Mouse (Mus musculus) forebrain, embryonic 13.5 days (tissue): ENCODE results near the gene Bcar3. TPM values are rescaled to one million over a fixed set of nuclear protein-coding genes. Genes with fewer than 3 reads are reported as not detected.

Source experiments
- ATAC-seq: fragments of 200-750 bp; cut with Nextera tagmentation; 2 replicates; pipeline ENCODE4 v1.8.0; 2017
- H3K27ac ChIP-seq: fragments of 300-500 bp; sonication (generic); 2 replicates; pipeline ENCODE4 v1.5.1; 2015; ENCODE audit warnings: inconsistent platforms, mild to moderate bottlenecking, moderate library complexity
- H3K27me3 ChIP-seq: fragments of 300-500 bp; sonication (generic); 2 replicates; pipeline ENCODE4 v1.6.1; 2015; ENCODE audit warnings: mild to moderate bottlenecking, inconsistent platforms
- H3K36me3 ChIP-seq: fragments of 300-500 bp; sonication (generic); 2 replicates; pipeline ENCODE4 v1.6.1; 2015; ENCODE audit warnings: mild to moderate bottlenecking, inconsistent platforms; ENCODE audit not compliant: poor library complexity, severe bottlenecking
- H3K4me1 ChIP-seq: fragments of 300-500 bp; sonication (generic); 2 replicates; pipeline ENCODE4 v1.6.1; 2015; ENCODE audit warnings: inconsistent platforms
- H3K4me2 ChIP-seq: fragments of 300-500 bp; sonication (generic); 2 replicates; pipeline ENCODE4 v1.6.1; 2015; ENCODE audit warnings: inconsistent platforms, mild to moderate bottlenecking, moderate library complexity
- H3K4me3 ChIP-seq: fragments of 300-500 bp; sonication (generic); 2 replicates; pipeline ENCODE4 v1.5.1; 2015; ENCODE audit warnings: mild to moderate bottlenecking, inconsistent platforms
- H3K9ac ChIP-seq: fragments of 300-500 bp; sonication (generic); 2 replicates; pipeline ENCODE4 v1.6.1; 2015; ENCODE audit warnings: mild to moderate bottlenecking, inconsistent platforms
- H3K9me3 ChIP-seq: fragments of 300-500 bp; sonication (generic); replicated peaks from 2 replicates; pipeline ENCODE4 v1.6.1; 2016; ENCODE audit warnings: inconsistent platforms
- WGBS: fragments of 180-500 bp; shearing (Covaris S2); methylation state at CpG from one replicate; pipeline ENCODE4 v1.1.7; 2015; 5-methylcytosine and 5-hydroxymethylcytosine counted together
- polyA plus RNA-seq: library from polyadenylated mRNA; unstranded; fragments of >200 nt; fragmentation: Nextera tagmentation; extraction: Ambion mirVana; gene quantifications from 2 replicates; pipeline ENCODE4 v1.2.1, GENCODE M21; 2015

Gene Bcar3
- polyA plus RNA-seq, 1 experiment from 2014 or later, result 6.0 TPM

DNA sequence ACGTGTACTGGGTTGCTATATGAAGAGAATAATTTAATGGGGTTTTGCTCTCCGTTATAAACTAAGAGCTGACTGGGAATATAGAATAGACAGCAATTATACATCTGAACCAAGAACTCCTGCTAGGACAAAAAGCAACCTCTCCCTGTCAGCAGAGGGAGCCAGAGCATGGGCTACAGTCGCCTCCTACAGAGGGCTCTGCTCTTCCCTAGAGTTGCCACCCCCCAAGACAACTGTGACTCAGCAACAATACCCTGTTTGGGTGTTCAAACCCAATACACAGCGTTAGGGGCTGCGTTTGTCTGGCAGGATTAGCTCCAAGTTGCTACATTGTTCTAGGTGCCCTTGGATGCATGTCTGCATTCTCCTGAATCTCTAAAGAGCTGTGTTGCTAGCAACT is 1.6 kb downstream of the Bcar3 start:
- Histone ChIP-seq H3K4me3 (no peak overlapping the region), H3K4me2 (no peak overlapping the region), H3K4me1 (peaks cover 40% of the 10 kb centered on the region)

GRCm38 (mm10) chr3:122296979-122297378 is 3.0 kb downstream of the Bcar3 start:
- no peaks in the 10 kb centered on the region for H3K36me3 ChIP-seq
- H3K4me1 ChIP-seq, result peaks cover 36% of the 10 kb centered on the region
- no peaks in the 10 kb centered on the region for H3K27me3 ChIP-seq
- 45% methylated on average over 5 of the region's 5 CpGs for WGBS
- no peak overlapping the region for H3K4me2 ChIP-seq
- H3K27ac ChIP-seq, result no peak overlapping the region
- H3K4me3 ChIP-seq, result no peak overlapping the region
- H3K9ac ChIP-seq, result no peak overlapping the region
- no peak for ATAC-seq
- H3K9me3 ChIP-seq, result no peaks in the 10 kb centered on the region

More for the DNA sequence above, 1.6 kb downstream of the Bcar3 start:
- WGBS, result 6% methylated on average over 5 of the region's 5 CpGs
- no peak for ATAC-seq
- Histone ChIP-seq H3K27ac (peak overlapping the region; percentile 99), H3K27me3 (no peaks in the 10 kb centered on the region), H3K36me3 (no peaks in the 10 kb centered on the region), H3K9me3 (no peaks in the 10 kb centered on the region), H3K9ac (no peak overlapping the region)

DNA sequence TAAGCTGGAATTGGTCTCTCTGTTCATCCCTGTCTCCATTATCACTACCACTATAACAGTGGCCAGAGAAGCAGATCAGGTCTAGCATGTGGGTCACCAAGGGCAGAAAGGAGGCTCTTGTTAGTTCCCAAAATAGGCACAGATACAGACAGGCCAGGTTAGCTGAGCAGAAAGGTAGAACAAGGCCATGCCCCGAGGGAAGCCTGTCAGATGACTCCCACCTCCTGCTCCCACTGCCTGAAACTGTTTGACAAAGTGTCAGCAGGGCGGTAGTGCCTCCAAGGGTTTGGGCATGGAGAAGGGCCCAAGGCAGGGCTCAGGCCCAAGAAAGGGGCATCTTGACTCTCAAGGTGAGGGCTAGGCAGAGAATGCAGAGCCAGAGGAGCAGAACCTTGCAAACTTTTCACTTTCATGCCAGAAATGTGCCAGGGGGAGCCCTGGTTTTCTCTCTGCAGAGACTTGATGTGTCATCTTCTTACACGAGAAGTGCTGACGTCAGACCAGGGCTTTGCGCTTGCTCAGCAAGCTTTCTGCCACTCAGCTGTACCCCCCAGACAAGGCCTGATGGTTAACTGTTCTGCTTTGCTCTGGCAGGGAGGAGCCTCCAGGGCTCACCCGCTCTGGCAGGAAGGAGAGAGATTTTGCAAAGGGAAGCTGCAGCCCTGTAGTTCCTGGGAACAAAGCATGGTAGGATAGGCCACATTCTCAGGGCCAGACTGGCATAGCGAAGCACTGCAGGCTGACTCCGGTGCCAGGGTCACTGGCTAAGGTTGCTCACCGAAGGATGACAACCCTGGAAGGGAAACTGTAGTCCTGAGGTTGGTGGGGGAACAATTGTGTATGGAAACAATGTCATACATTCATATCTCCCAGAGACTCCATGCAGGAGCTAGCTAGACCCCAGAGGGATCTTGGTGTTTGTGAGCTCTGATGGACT is 7.3 kb downstream of the Bcar3 start:
- Histone ChIP-seq H3K9me3 (no peaks in the 10 kb centered on the region), H3K9ac (peak overlapping the region; percentile 40; the same call in 1 of the 2 replicates), H3K27ac (no peak overlapping the region), H3K27me3 (no peaks in the 10 kb centered on the region), H3K4me2 (no peak overlapping the region), H3K36me3 (no peaks in the 10 kb centered on the region), H3K4me3 (no peak overlapping the region), H3K4me1 (0 out of 2 replicates have a peak, but pooled peaks cover 11% of the 10 kb centered on the region)
- no peak; the same call in 1 of the 2 replicates for ATAC-seq
- 75% methylated on average over 9 of the region's 9 CpGs for WGBS

DNA sequence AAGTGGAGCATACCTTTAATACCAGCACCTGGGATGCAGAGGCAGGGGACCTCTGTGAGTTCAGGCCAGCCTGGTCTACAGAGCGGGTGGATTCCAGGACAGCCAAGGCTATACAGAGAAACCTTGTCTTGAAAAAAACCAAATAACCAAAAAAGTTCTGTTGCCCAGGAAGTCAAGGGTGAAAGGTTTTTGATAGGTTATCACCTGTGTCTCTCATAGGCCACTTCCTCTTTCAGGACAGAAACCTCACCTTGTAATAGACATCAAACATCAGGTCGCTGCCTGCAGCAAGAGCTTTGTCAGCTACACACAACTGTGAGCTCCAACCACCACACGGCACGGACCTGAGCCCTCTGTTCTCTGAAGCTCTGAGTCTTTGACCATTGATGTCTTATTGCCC is 10.6 kb downstream of the Bcar3 start:
- no peak overlapping the region for H3K4me3 ChIP-seq
- H3K4me2 ChIP-seq, result no peak overlapping the region
- 0 out of 2 replicates have a peak, but pooled peaks cover 3% of the 10 kb centered on the region for H3K4me1 ChIP-seq
- H3K9ac ChIP-seq, result no peak overlapping the region
- H3K36me3 ChIP-seq, result no peaks in the 10 kb centered on the region
- H3K27ac ChIP-seq, result no peak overlapping the region
- WGBS, result 91% methylated on average over 4 of the region's 4 CpGs
- H3K27me3 ChIP-seq, result no peaks in the 10 kb centered on the region
- ATAC-seq, result no peak
- H3K9me3 ChIP-seq, result no peaks in the 10 kb centered on the region

- Histone ChIP-seq H3K9ac (no peak overlapping the region), H3K27ac (no peak overlapping the region), H3K4me3 (no peak overlapping the region), H3K36me3 (no peaks in the 10 kb centered on the region), H3K9me3 (no peaks in the 10 kb centered on the region), H3K4me1 (no peaks in the 10 kb centered on the region), H3K4me2 (no peak overlapping the region), H3K27me3 (no peaks in the 10 kb centered on the region)
- no peak for ATAC-seq
- 60% methylated on average over 4 of the region's 4 CpGs for WGBS
Observed at GRCm38 (mm10) chr3:122307894-122308671, 14.1 kb downstream of the Bcar3 start.

- H3K27ac ChIP-seq, result no peak overlapping the region
- 0 out of 2 replicates have a peak overlapping the region, but pooled peaks have one; percentile 31 for H3K9ac ChIP-seq
- no peaks in the 10 kb centered on the region for H3K9me3 ChIP-seq
- H3K4me2 ChIP-seq, result no peak overlapping the region
- H3K4me1 ChIP-seq, result no peaks in the 10 kb centered on the region
- no peaks in the 10 kb centered on the region for H3K27me3 ChIP-seq
- no peaks in the 10 kb centered on the region for H3K36me3 ChIP-seq
- ATAC-seq, result no peak
- no peak overlapping the region for H3K4me3 ChIP-seq
- 41% methylated on average over 6 of the region's 6 CpGs for WGBS
Observed at GRCm38 (mm10) chr3:122308981-122309380, 15.0 kb downstream of the Bcar3 start.

DNA sequence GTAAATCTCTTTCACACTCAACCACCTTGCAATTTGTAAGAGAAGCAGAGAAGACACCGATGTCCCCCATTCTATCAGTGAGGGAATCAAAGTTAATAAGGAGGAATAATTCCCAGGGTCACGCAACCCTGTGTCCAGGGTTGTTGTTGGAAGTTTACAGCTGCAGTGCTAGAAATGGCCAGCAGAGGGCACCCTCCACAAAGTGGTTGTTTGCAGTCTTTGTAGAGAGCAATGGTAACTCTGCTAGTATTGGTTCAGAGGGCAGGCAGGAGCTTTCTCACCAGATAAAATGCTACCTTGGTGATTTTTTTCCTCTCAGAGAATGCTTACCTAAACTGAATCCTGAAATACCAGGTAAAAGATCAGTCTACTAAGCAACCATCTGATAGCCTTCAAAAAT is 18.1 kb downstream of the Bcar3 start:
- 23% methylated on average over 2 of the region's 2 CpGs for WGBS
- H3K4me1 ChIP-seq, result peaks cover 7% of the 10 kb centered on the region
- no peak overlapping the region for H3K27ac ChIP-seq
- no peak overlapping the region for H3K4me2 ChIP-seq
- H3K9me3 ChIP-seq, result no peaks in the 10 kb centered on the region
- no peaks in the 10 kb centered on the region for H3K27me3 ChIP-seq
- H3K4me3 ChIP-seq, result no peak overlapping the region
- peak; percentile 62 for ATAC-seq
- no peaks in the 10 kb centered on the region for H3K36me3 ChIP-seq
- H3K9ac ChIP-seq, result no peak overlapping the region

DNA sequence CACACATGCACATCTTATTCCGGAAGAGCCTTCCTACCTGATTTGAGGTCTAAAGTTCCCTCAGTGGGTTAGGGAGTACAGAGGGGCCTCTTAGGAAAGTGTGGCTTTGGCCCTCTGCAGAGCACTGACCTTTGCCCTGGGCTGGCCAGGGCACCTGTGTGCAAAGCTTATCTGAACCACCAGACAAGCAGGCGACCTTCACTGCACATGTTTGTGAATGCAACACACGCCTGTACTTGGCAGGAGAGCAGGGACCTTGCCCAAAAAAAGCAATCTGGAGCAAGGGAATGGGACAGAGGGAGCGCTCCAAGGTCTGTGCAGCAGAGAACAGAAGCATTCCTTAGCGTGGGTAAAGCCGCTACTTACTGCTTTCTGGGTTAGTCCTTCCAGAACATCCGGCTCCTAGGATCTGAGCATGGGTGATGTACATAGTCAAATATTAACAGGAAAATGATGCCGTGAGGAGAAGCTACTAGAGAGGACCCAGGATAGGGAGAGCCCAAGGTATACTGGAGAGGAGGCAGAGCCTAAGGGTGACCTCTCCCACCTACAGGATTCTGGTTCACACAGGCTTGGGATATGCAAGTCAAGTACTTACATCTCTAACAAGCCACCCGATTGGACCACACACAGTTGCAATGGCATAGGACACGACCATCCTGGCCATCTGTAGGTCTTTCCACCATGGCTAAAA is 19.1 kb downstream of the Bcar3 start:
- peaks cover 8% of the 10 kb centered on the region for H3K4me1 ChIP-seq
- no peak overlapping the region for H3K27ac ChIP-seq
- H3K4me2 ChIP-seq, result no peak overlapping the region
- H3K4me3 ChIP-seq, result no peak overlapping the region
- ATAC-seq, result no peak
- H3K36me3 ChIP-seq, result no peaks in the 10 kb centered on the region
- no peak overlapping the region for H3K9ac ChIP-seq
- WGBS, result 81% methylated on average over 10 of the region's 10 CpGs
- no peaks in the 10 kb centered on the region for H3K9me3 ChIP-seq
- no peaks in the 10 kb centered on the region for H3K27me3 ChIP-seq

GRCm38 (mm10) chr3:122313936-122314335 is 20.0 kb downstream of the Bcar3 start:
- ATAC-seq, result 0 out of 2 replicates have a peak, but pooled peaks have one; percentile 22
- H3K36me3 ChIP-seq, result no peaks in the 10 kb centered on the region
- WGBS, result 44% methylated on average over 7 of the region's 7 CpGs
- H3K4me2 ChIP-seq, result no peak overlapping the region
- H3K4me1 ChIP-seq, result peaks cover 8% of the 10 kb centered on the region
- H3K27me3 ChIP-seq, result no peaks in the 10 kb centered on the region
- H3K4me3 ChIP-seq, result no peak overlapping the region
- H3K9ac ChIP-seq, result no peak overlapping the region
- no peaks in the 10 kb centered on the region for H3K9me3 ChIP-seq
- H3K27ac ChIP-seq, result no peak overlapping the region

- H3K4me3 ChIP-seq, result no peak overlapping the region
- peak overlapping the region; percentile 40 for H3K4me2 ChIP-seq
- no peak overlapping the region for H3K27ac ChIP-seq
- no peaks in the 10 kb centered on the region for H3K9me3 ChIP-seq
- H3K27me3 ChIP-seq, result no peaks in the 10 kb centered on the region
- WGBS, result 19% methylated on average over 11 of the region's 11 CpGs
- H3K9ac ChIP-seq, result no peak overlapping the region
- peaks cover 8% of the 10 kb centered on the region for H3K4me1 ChIP-seq
- H3K36me3 ChIP-seq, result no peaks in the 10 kb centered on the region
- ATAC-seq, result peak; percentile 33; the same call in 1 of the 2 replicates
Observed at GRCm38 (mm10) chr3:122316621-122317020, 22.7 kb downstream of the Bcar3 start.

DNA sequence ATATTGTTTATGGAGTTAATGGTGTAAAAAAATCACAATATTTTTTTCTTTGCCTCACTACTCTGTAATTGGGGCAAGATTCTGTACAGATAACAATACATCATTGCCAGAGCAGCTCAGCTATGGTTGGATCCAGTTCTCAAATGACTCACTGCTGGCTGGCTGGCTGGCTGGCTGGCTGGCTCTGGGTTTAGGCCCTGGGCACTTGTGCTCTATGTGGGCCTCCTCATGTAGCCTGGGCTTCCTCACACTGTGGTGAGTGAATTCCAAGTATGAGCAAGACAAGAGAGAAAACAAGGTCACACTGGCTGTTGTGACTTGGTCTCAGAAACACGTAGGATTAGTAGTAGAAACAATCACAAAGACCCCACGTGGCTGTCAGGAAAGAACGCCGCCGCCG is 23.4 kb downstream of the Bcar3 start:
- Histone ChIP-seq H3K27me3 (no peaks in the 10 kb centered on the region), H3K4me3 (no peak overlapping the region), H3K4me2 (no peak overlapping the region), H3K36me3 (no peaks in the 10 kb centered on the region), H3K4me1 (peaks cover 8% of the 10 kb centered on the region), H3K27ac (no peak overlapping the region), H3K9ac (no peak overlapping the region), H3K9me3 (no peaks in the 10 kb centered on the region)
- WGBS, result 73% methylated on average over 6 of the region's 6 CpGs
- no peak for ATAC-seq
